In the genomic region with DNA sequence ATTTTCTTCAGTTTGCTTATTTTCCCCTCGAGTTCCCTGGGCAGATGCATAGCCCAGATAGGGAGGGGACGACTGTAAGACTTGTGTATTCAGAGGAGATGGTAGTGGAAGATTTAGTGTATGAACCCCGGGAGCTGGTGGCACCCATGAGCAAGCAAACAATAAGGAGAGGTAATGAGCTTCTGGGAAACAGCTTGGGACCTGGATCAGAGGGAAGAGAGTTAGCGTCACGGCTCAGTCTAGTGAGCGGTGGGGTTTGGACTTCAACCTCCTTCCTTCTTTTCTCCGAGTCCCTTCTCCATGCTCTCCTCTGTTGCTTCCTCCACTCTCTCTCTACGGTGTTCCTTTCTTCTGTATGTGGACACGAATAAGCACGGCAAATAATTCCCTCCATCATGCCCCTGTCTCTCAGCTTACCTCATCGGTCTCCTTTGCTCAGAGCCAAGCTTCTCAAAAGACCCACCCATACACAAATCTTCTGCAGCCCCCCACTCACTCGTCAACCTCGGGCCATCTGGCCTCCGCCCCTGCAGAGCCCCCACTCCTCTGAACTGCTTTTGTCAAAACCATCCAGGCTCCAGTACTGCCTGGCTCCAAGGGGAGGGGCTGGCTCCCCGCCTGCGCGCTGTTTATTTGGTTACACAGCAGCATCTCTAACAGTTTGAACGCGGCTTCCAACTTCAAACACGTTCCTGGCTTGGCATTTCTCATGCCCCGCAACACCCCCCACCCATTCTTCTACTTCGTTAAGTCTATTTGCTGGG, we compare ENCODE assay signal across 9 mouse cellular contexts. TPM values are rescaled to one million over a fixed set of nuclear protein-coding genes. Genes with fewer than 3 reads are reported as not detected.
A peak's percentile ranks its signal among the peaks of the same experiment; 100 is the strongest.
DNase-seq lines count a peak whose midpoint lies in the region; ATAC-seq lines count a peak whose summit lies in the region.
"Had no signal": no experiment of that assay in that cellular context is flagged by ENCODE, and none has a peak within 500 bp of the region (broad histone marks: within the 10 kb centered on the region; RNA-seq: fewer than 3 reads in every experiment).

No protein-coding gene starts in this region.

- no peak overlapping the region for H3K4me3 ChIP-seq in liver, embryonic 12.5 days
- H3K4me3 ChIP-seq in hindbrain, embryonic 15.5 days: peak overlapping the region; percentile 44
- H3K4me3 ChIP-seq in midbrain, embryonic 14.5 days (replicated peaks; ENCODE audit: low read depth, low read length): peak overlapping the region; percentile 36

- ATAC-seq in cerebellum, adult (ENCODE audit: insufficient number of reproducible peaks, low FRiP score, low TSS enrichment): no peak
- ATAC-seq in liver, embryonic 12.5 days: no peak
- peak; percentile 86 for ATAC-seq in hindbrain, embryonic 15.5 days (ENCODE audit: low FRiP score, low read depth)
- ATAC-seq in midbrain, embryonic 14.5 days (ENCODE audit: low FRiP score, low TSS enrichment): peak; percentile 74

- no peak overlapping the region for H3K9ac ChIP-seq in liver, embryonic 12.5 days
- peak overlapping the region; percentile 49 for H3K9ac ChIP-seq in hindbrain, embryonic 15.5 days
- H3K9ac ChIP-seq in midbrain, embryonic 14.5 days (replicated peaks; ENCODE audit: low read length): peak overlapping the region; percentile 45; the same call in 1 of the 2 replicates

- no peaks in the 10 kb centered on the region for H3K9me3 ChIP-seq in liver, embryonic 12.5 days (replicated peaks)
- no peaks in the 10 kb centered on the region for H3K9me3 ChIP-seq in hindbrain, embryonic 15.5 days
- H3K9me3 ChIP-seq in midbrain, embryonic 14.5 days (ENCODE audit: control insufficient read depth, low read length): no peaks in the 10 kb centered on the region

- H3K4me1 ChIP-seq in liver, embryonic 12.5 days: no peaks in the 10 kb centered on the region
- H3K4me1 ChIP-seq in hindbrain, embryonic 15.5 days (replicated peaks): peaks cover 17% of the 10 kb centered on the region
- H3K4me1 ChIP-seq in midbrain, embryonic 14.5 days (ENCODE audit: control insufficient read depth, insufficient read depth, low read length): peaks cover 16% of the 10 kb centered on the region

- peak; percentile 74 to 79 for DNase-seq in cerebellum, postnatal 10 days
- DNase-seq in liver: no peak
- DNase-seq in midbrain, embryonic 14.5 days: peak; percentile 68
- no peak for DNase-seq in spleen, postnatal 4 days (ENCODE audit: low spot score in 2 of 2)
- no peak for DNase-seq in adrenal gland, adult 8-10 months

- H3K4me2 ChIP-seq in liver, embryonic 12.5 days: peak overlapping the region; percentile 29
- H3K4me2 ChIP-seq in hindbrain, embryonic 15.5 days: peak overlapping the region; percentile 81
- H3K4me2 ChIP-seq in midbrain, embryonic 14.5 days (ENCODE audit: low read length): peak overlapping the region; percentile 71

- peaks cover 19% of the 10 kb centered on the region for H3K27me3 ChIP-seq in liver, embryonic 12.5 days (replicated peaks)
- no peaks in the 10 kb centered on the region for H3K27me3 ChIP-seq in hindbrain, embryonic 15.5 days
- H3K27me3 ChIP-seq in midbrain, embryonic 14.5 days (ENCODE audit: control insufficient read depth, insufficient read depth, low read length): no peaks in the 10 kb centered on the region

- WGBS in liver, embryonic 12.5 days (ENCODE audit: insufficient replicate concordance): 29% methylated on average over 22 of the region's 22 CpGs
- WGBS in hindbrain, embryonic 15.5 days: 5% methylated on average over 22 of the region's 22 CpGs
- WGBS in midbrain, embryonic 14.5 days: 18% methylated on average over 22 of the region's 22 CpGs

- H3K27ac ChIP-seq in liver, embryonic 12.5 days: no peak overlapping the region
- peak overlapping the region; percentile 53 for H3K27ac ChIP-seq in hindbrain, embryonic 15.5 days (replicated peaks)
- H3K27ac ChIP-seq in midbrain, embryonic 14.5 days (replicated peaks; ENCODE audit: low read depth, low read length): no peak overlapping the region

- no peaks in the 10 kb centered on the region for H3K36me3 ChIP-seq in liver, embryonic 12.5 days
- no peaks in the 10 kb centered on the region for H3K36me3 ChIP-seq in hindbrain, embryonic 15.5 days
- no peaks in the 10 kb centered on the region for H3K36me3 ChIP-seq in midbrain, embryonic 14.5 days (ENCODE audit: control insufficient read depth, insufficient read depth, low read length)

RNA-seq across cellular contexts. Expression of a gene that starts 14.4 kb away (rescaled TPM):
- polyA plus RNA-seq in liver, embryonic 12.5 days (2016; fragmentation: Nextera tagmentation; extraction: Ambion mirVana): not detected in 2 replicates
- 0.22 and 0.26 TPM in 2 replicates for polyA plus RNA-seq in hindbrain, embryonic 15.5 days (2015; fragmentation: Nextera tagmentation; extraction: Ambion mirVana)
- polyA plus RNA-seq in midbrain, embryonic 14.5 days (2014; fragmentation: Nextera tagmentation; extraction: Ambion mirVana): 0.14 TPM in 1 of 2 replicates, not detected in the other
- total RNA-seq in adrenal gland, adult 8-10 months (2022): not detected
- total RNA-seq: left cerebral cortex, postnatal 10 days had no signal

RNA-seq across cellular contexts. Expression of a gene that starts 16.0 kb away (rescaled TPM):
- 4.3 and 5.0 TPM in 2 replicates for polyA plus RNA-seq in liver, embryonic 12.5 days (2016; fragmentation: Nextera tagmentation; extraction: Ambion mirVana)
- polyA plus RNA-seq in hindbrain, embryonic 15.5 days (2015; fragmentation: Nextera tagmentation; extraction: Ambion mirVana): 8.5 and 10.1 TPM in 2 replicates
- 6.3 and 8.7 TPM in 2 replicates for polyA plus RNA-seq in midbrain, embryonic 14.5 days (2014; fragmentation: Nextera tagmentation; extraction: Ambion mirVana)
- total RNA-seq in adrenal gland, adult 8-10 months (2022): 1 to 10 TPM; 4.4 to 9.5 (median 4.8) TPM

RNA-seq across cellular contexts. Expression of a gene that starts 26.4 kb away (rescaled TPM):
- not detected in 2 replicates for polyA plus RNA-seq in liver, embryonic 12.5 days (2016; fragmentation: Nextera tagmentation; extraction: Ambion mirVana)
- polyA plus RNA-seq in hindbrain, embryonic 15.5 days (2015; fragmentation: Nextera tagmentation; extraction: Ambion mirVana): 0.13 TPM in 1 of 2 replicates, not detected in the other
- 0.42 TPM in 1 of 2 replicates, not detected in the other for polyA plus RNA-seq in midbrain, embryonic 14.5 days (2014; fragmentation: Nextera tagmentation; extraction: Ambion mirVana)
- total RNA-seq in adrenal gland, adult 8-10 months (2022): 1 to 10 TPM in 1 of 4 experiments, under 1 TPM in 3; 0.17 to 1.1 (median 0.89) TPM
- total RNA-seq: left cerebral cortex, postnatal 10 days had no signal

Comparison
In these comparisons a context has a peak if more than half of its experiments do, and no peak if none do; other contexts are left out.
1. DNase-seq: peak in cerebellum, postnatal 10 days (2 of 2) and midbrain, embryonic 14.5 days (single experiment); none in liver (single experiment), spleen, postnatal 4 days (0 of 2) and adrenal gland, adult 8-10 months (single experiment).
2. ATAC-seq: peak in hindbrain, embryonic 15.5 days (single experiment) and midbrain, embryonic 14.5 days (single experiment); none in cerebellum, adult (single experiment) and liver, embryonic 12.5 days (single experiment).
3. H3K4me2 ChIP-seq: peak in every context shown above with its lines; median percentile 81 in hindbrain, embryonic 15.5 days; 71 in midbrain, embryonic 14.5 days; 29 in liver, embryonic 12.5 days.